Mouse (Mus musculus) stomach, embryonic 15.5 days (tissue): ENCODE results near the gene Bub1b. TPM values are rescaled to one million over a fixed set of nuclear protein-coding genes. Genes with fewer than 3 reads are reported as not detected.

Experiments used
- ATAC-seq: fragments of 200-750 bp; cut with Nextera tagmentation; 2 replicates; pipeline ENCODE4 v1.8.0; 2017; ENCODE audit warnings: low read depth, moderate number of reproducible peaks, moderate TSS enrichment; ENCODE audit not compliant: insufficient read depth, low FRiP score
- H3K27ac ChIP-seq: fragments of 300-500 bp; sonication (generic); 2 replicates; pipeline ENCODE4 v1.5.1; 2015; ENCODE audit warnings: mild to moderate bottlenecking, inconsistent platforms
- H3K27me3 ChIP-seq: fragments of 300-500 bp; sonication (generic); replicated peaks from 2 replicates; pipeline ENCODE4 v1.6.1; 2015; ENCODE audit warnings: inconsistent platforms
- H3K36me3 ChIP-seq: fragments of 300-500 bp; sonication (generic); 2 replicates; pipeline ENCODE4 v1.6.1; 2015; ENCODE audit warnings: inconsistent platforms
- H3K4me1 ChIP-seq: fragments of 300-500 bp; sonication (generic); 2 replicates; pipeline ENCODE4 v1.6.1; 2015; ENCODE audit warnings: inconsistent platforms
- H3K4me2 ChIP-seq: fragments of 300-500 bp; sonication (generic); 2 replicates; pipeline ENCODE4 v1.6.1; 2015; ENCODE audit warnings: mild to moderate bottlenecking, inconsistent platforms
- H3K4me3 ChIP-seq: fragments of 300-500 bp; sonication (generic); replicated peaks from 2 replicates; pipeline ENCODE4 v1.5.1; 2015; ENCODE audit warnings: inconsistent platforms
- H3K9ac ChIP-seq: fragments of 300-500 bp; sonication (generic); 2 replicates; pipeline ENCODE4 v1.6.1; 2015; ENCODE audit warnings: inconsistent platforms
- H3K9me3 ChIP-seq: fragments of 300-500 bp; sonication (generic); 2 replicates; pipeline ENCODE4 v1.6.1; 2016; ENCODE audit warnings: inconsistent platforms
- WGBS: fragments of 180-500 bp; shearing (Covaris S2); methylation state at CpG from one replicate; pipeline ENCODE4 v1.1.7; 2015; 5-methylcytosine and 5-hydroxymethylcytosine counted together
- polyA plus RNA-seq: library from polyadenylated mRNA; unstranded; fragments of >200 nt; fragmentation: Nextera tagmentation; extraction: Ambion mirVana; gene quantifications from 2 replicates; pipeline ENCODE4 v1.2.1, GENCODE M21; 2015

The Bub1b gene
- polyA plus RNA-seq, 1 experiment from 2014 or later, result 66.9 TPM

DNA sequence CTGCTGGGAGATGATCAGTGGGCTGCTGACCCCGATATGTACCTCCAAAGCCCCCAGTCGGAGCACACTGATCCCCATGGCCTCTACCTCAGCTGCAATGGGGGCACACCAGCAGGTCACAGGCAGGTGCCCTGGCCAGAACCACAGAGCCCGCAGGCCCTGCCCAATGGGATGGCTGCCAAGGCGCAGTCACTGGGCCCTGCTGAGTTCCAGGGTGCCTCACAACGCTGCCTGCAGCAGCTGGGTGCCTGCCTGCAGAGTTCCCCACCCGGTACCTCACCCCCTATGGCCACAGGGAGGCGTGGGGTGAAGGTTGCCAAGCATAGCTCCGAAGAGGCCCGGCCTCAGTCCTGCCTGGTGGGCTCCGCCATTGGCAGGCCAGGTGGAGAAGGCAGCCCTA, 91.9 kb downstream of the Bub1b start:
- H3K9ac ChIP-seq, result no peak overlapping the region
- no peak overlapping the region for H3K4me2 ChIP-seq
- H3K9me3 ChIP-seq, result no peaks in the 10 kb centered on the region
- H3K36me3 ChIP-seq, result no peaks in the 10 kb centered on the region
- H3K27ac ChIP-seq, result no peak overlapping the region
- H3K4me1 ChIP-seq, result no peaks in the 10 kb centered on the region
- WGBS, result 76% methylated on average over 10 of the region's 10 CpGs
- H3K27me3 ChIP-seq, result no peaks in the 10 kb centered on the region
- no peak for ATAC-seq
- no peak overlapping the region for H3K4me3 ChIP-seq

Other genes with a start within 250 kb of the Bub1b start
- gene Gpr176, start 224.8 kb upstream of the Bub1b start, polyA plus RNA-seq, result 0.24 and 0.58 TPM in 2 replicates
- 10.4 and 11.7 TPM in 2 replicates for gene Eif2ak4, start 209.6 kb upstream of the Bub1b start, polyA plus RNA-seq
- 222 and 224 TPM in 2 replicates for gene Srp14, start 118.5 kb upstream of the Bub1b start, polyA plus RNA-seq
- 3.6 and 5.2 TPM in 2 replicates for gene Bmf, start 48.5 kb upstream of the Bub1b start, polyA plus RNA-seq
- gene Pak6, start 65.1 kb downstream of the Bub1b start, polyA plus RNA-seq, result 3.6 and 4.8 TPM in 2 replicates
- gene Ankrd63, start 105.8 kb downstream of the Bub1b start, polyA plus RNA-seq, result 0.04 and 0.08 TPM in 2 replicates
- gene Plcb2, start 130.2 kb downstream of the Bub1b start, polyA plus RNA-seq, result 1.5 and 1.8 TPM in 2 replicates
- 22.6 and 23.1 TPM in 2 replicates for gene Inafm2, start 147.5 kb downstream of the Bub1b start, polyA plus RNA-seq
- gene Ccdc9b, start 164.4 kb downstream of the Bub1b start, polyA plus RNA-seq, result 1.4 and 1.5 TPM in 2 replicates
- 28.1 and 31.4 TPM in 2 replicates for gene Phgr1, start 174.6 kb downstream of the Bub1b start, polyA plus RNA-seq
- 2.8 and 3.3 TPM in 2 replicates for gene Disp2, start 181.5 kb downstream of the Bub1b start, polyA plus RNA-seq
- gene Knstrn, start 215.8 kb downstream of the Bub1b start, polyA plus RNA-seq, result 88.1 and 91.5 TPM in 2 replicates